Mouse (Mus musculus) forelimb bud, embryonic 11.5 days (tissue): ENCODE measurements around the gene Large2.

Source experiments
- DNase-seq: peaks from one replicate; pipeline ENCODE4 v3.0.0-alpha.2; 2012; ENCODE audit warnings: low read depth, low spot score

Gene Large2

GRCm38 (mm10) chr2:92371971-92372690, 2.5 kb downstream of the Large2 start:
- DNase-seq: no peak

GRCm38 (mm10) chr2:92370821-92371805, 3.6 kb downstream of the Large2 start:
- DNase-seq: peak; percentile 83

GRCm38 (mm10) chr2:92370375-92370774, 4.3 kb downstream of the Large2 start:
- no peak for DNase-seq

GRCm38 (mm10) chr2:92367383-92368029, 7.2 kb downstream of the Large2 start:
- DNase-seq: no peak

- DNase-seq: no peak
These were observed 9.1 kb downstream of the Large2 start for GRCm38 (mm10) chr2:92365568-92365967.

GRCm38 (mm10) chr2:92364086-92364485, 10.6 kb downstream of the Large2 start:
- DNase-seq: no peak

- DNase-seq: no peak
These were observed 12.0 kb downstream of the Large2 start for GRCm38 (mm10) chr2:92362571-92363228.

GRCm38 (mm10) chr2:92361795-92362194, 12.9 kb downstream of the Large2 start:
- no peak for DNase-seq

- no peak for DNase-seq
These were observed 13.8 kb downstream of the Large2 start for GRCm38 (mm10) chr2:92360893-92361292.

GRCm38 (mm10) chr2:92360186-92360823, 14.4 kb downstream of the Large2 start:
- no peak for DNase-seq

GRCm38 (mm10) chr2:92359301-92359700, 15.4 kb downstream of the Large2 start:
- DNase-seq: no peak

- DNase-seq: no peak
These were observed 20.4 kb downstream of the Large2 start for GRCm38 (mm10) chr2:92354224-92354623.

GRCm38 (mm10) chr2:92353402-92353801, 21.3 kb downstream of the Large2 start:
- DNase-seq: no peak

- DNase-seq: no peak
These were observed 24.0 kb downstream of the Large2 start for GRCm38 (mm10) chr2:92350686-92351085.

GRCm38 (mm10) chr2:92349589-92350425, 24.9 kb downstream of the Large2 start:
- DNase-seq: no peak

- no peak for DNase-seq
These were observed 27.5 kb downstream of the Large2 start for GRCm38 (mm10) chr2:92347191-92347590.

- no peak for DNase-seq
These were observed 32.3 kb downstream of the Large2 start for GRCm38 (mm10) chr2:92342418-92342817.

- no peak for DNase-seq
These were observed 42.8 kb downstream of the Large2 start for GRCm38 (mm10) chr2:92331871-92332270.

- peak; percentile 17 for DNase-seq
These were observed 43.3 kb downstream of the Large2 start for GRCm38 (mm10) chr2:92331410-92331809.

GRCm38 (mm10) chr2:92330840-92331239, 43.8 kb downstream of the Large2 start:
- DNase-seq: peak; percentile 24
